Mouse (Mus musculus): ENCODE data around the gene Grm7. TPM values are rescaled to one million over a fixed set of nuclear protein-coding genes. Genes with fewer than 3 reads are reported as not detected.

Grm7 gene
- total RNA-seq, 2 experiments from 2014 or later = not detected

GRCm38 (mm10) chr6:111278516-111278915 lies 633.1 kb downstream of the Grm7 start:
- ATAC-seq (replicated peaks; ENCODE audit: low FRiP score, poor library complexity, severe bottlenecking) = no peak

- no peak for ATAC-seq (replicated peaks; ENCODE audit: low FRiP score, poor library complexity, severe bottlenecking)
Observed at GRCm38 (mm10) chr6:111293505-111294001, 648.2 kb downstream of the Grm7 start.

- no peak for ATAC-seq (replicated peaks; ENCODE audit: low FRiP score, poor library complexity, severe bottlenecking)
Observed at GRCm38 (mm10) chr6:111303912-111304555, 658.7 kb downstream of the Grm7 start.

GRCm38 (mm10) chr6:111361681-111362080 lies 716.3 kb downstream of the Grm7 start:
- ATAC-seq (replicated peaks; ENCODE audit: low FRiP score, poor library complexity, severe bottlenecking) = no peak

- no peak for ATAC-seq (replicated peaks; ENCODE audit: low FRiP score, poor library complexity, severe bottlenecking)
Observed at GRCm38 (mm10) chr6:111368111-111368510, 722.7 kb downstream of the Grm7 start.

- no peak for ATAC-seq (replicated peaks; ENCODE audit: low FRiP score, poor library complexity, severe bottlenecking)
Observed at GRCm38 (mm10) chr6:111368551-111368950, 723.2 kb downstream of the Grm7 start.

GRCm38 (mm10) chr6:111369013-111369412 lies 723.6 kb downstream of the Grm7 start:
- ATAC-seq (replicated peaks; ENCODE audit: low FRiP score, poor library complexity, severe bottlenecking) = no peak

GRCm38 (mm10) chr6:111371581-111372349 lies 726.4 kb downstream of the Grm7 start:
- no peak for ATAC-seq (replicated peaks; ENCODE audit: low FRiP score, poor library complexity, severe bottlenecking)

GRCm38 (mm10) chr6:111372626-111373380 lies 727.4 kb downstream of the Grm7 start:
- no peak for ATAC-seq (replicated peaks; ENCODE audit: low FRiP score, poor library complexity, severe bottlenecking)

- no peak for ATAC-seq (replicated peaks; ENCODE audit: low FRiP score, poor library complexity, severe bottlenecking)
Observed at GRCm38 (mm10) chr6:111380710-111381109, 735.3 kb downstream of the Grm7 start.

- ATAC-seq (replicated peaks; ENCODE audit: low FRiP score, poor library complexity, severe bottlenecking) = no peak
Observed at GRCm38 (mm10) chr6:111408750-111409149, 763.4 kb downstream of the Grm7 start.

GRCm38 (mm10) chr6:111424737-111425136 lies 779.4 kb downstream of the Grm7 start:
- ATAC-seq (replicated peaks; ENCODE audit: low FRiP score, poor library complexity, severe bottlenecking) = no peak

- ATAC-seq (replicated peaks; ENCODE audit: low FRiP score, poor library complexity, severe bottlenecking) = no peak
Observed at GRCm38 (mm10) chr6:111446228-111446627, 800.8 kb downstream of the Grm7 start.

- ATAC-seq (replicated peaks; ENCODE audit: low FRiP score, poor library complexity, severe bottlenecking) = no peak
Observed at GRCm38 (mm10) chr6:111447851-111448250, 802.5 kb downstream of the Grm7 start.

- no peak for ATAC-seq (replicated peaks; ENCODE audit: low FRiP score, poor library complexity, severe bottlenecking)
Observed at GRCm38 (mm10) chr6:111449054-111449783, 803.8 kb downstream of the Grm7 start.

GRCm38 (mm10) chr6:111481866-111482265 lies 836.5 kb downstream of the Grm7 start:
- ATAC-seq (replicated peaks; ENCODE audit: low FRiP score, poor library complexity, severe bottlenecking) = no peak

- no peak for ATAC-seq (replicated peaks; ENCODE audit: low FRiP score, poor library complexity, severe bottlenecking)
Observed at GRCm38 (mm10) chr6:111486081-111486480, 840.7 kb downstream of the Grm7 start.

- no peak for ATAC-seq (replicated peaks; ENCODE audit: low FRiP score, poor library complexity, severe bottlenecking)
Observed at GRCm38 (mm10) chr6:111487556-111487955, 842.2 kb downstream of the Grm7 start.

- no peak for ATAC-seq (replicated peaks; ENCODE audit: low FRiP score, poor library complexity, severe bottlenecking)
Observed at GRCm38 (mm10) chr6:111492166-111492565, 846.8 kb downstream of the Grm7 start.

GRCm38 (mm10) chr6:111499542-111499941 lies 854.2 kb downstream of the Grm7 start:
- no peak for ATAC-seq (replicated peaks; ENCODE audit: low FRiP score, poor library complexity, severe bottlenecking)
